Mouse (Mus musculus) hindbrain, embryonic 11.5 days (tissue): ENCODE measurements at regions not wholly inside any gene's neighbourhood (a gene's known extent, or its start where the extent isn't known, plus 50 kb on each side); places are given as distances from the start of the nearest gene placed in this dataset.

Experiments used
- ATAC-seq: fragments of 200-750 bp; cut with Nextera tagmentation; 2 replicates; pipeline ENCODE4 v1.8.0; 2017; ENCODE audit warnings: mild to moderate bottlenecking, moderate TSS enrichment, moderate library complexity; ENCODE audit not compliant: low FRiP score
- DNase-seq: peaks from one replicate; pipeline ENCODE4 v3.0.0-alpha.2; 2015; ENCODE audit warnings: low spot score
- H3K27ac ChIP-seq: fragments of 300-500 bp; sonication (generic); 2 replicates; pipeline ENCODE4 v1.5.1; 2014; ENCODE audit warnings: mild to moderate bottlenecking, low read depth, low read length
- H3K27me3 ChIP-seq: fragments of 300-500 bp; sonication (generic); 2 replicates; pipeline ENCODE4 v1.6.1; 2014; ENCODE audit warnings: mild to moderate bottlenecking, low read length, moderate library complexity, mixed read lengths; ENCODE audit not compliant: control insufficient read depth, insufficient read depth
- H3K36me3 ChIP-seq: fragments of 300-500 bp; sonication (generic); 2 replicates; pipeline ENCODE4 v1.6.1; 2014; ENCODE audit warnings: mild to moderate bottlenecking, low read length, moderate library complexity, mixed read lengths; ENCODE audit not compliant: control insufficient read depth, insufficient read depth
- H3K4me1 ChIP-seq: fragments of 300-500 bp; sonication (generic); replicated peaks from 2 replicates; pipeline ENCODE4 v1.6.1; 2014; ENCODE audit warnings: low read length, mixed read lengths; ENCODE audit not compliant: control insufficient read depth, insufficient read depth
- H3K4me2 ChIP-seq: fragments of 300-500 bp; sonication (generic); replicated peaks from 2 replicates; pipeline ENCODE4 v1.6.1; 2014; ENCODE audit warnings: mild to moderate bottlenecking, low read depth, low read length
- H3K4me3 ChIP-seq: fragments of 300-500 bp; sonication (generic); 2 replicates; pipeline ENCODE4 v1.5.1; 2014; ENCODE audit warnings: low read depth, low read length
- H3K9ac ChIP-seq: fragments of 300-500 bp; sonication (generic); 2 replicates; pipeline ENCODE4 v1.6.1; 2014; ENCODE audit warnings: low read depth, low read length
- H3K9me3 ChIP-seq: fragments of 300-500 bp; sonication (generic); 2 replicates; pipeline ENCODE4 v1.6.1; 2016; ENCODE audit warnings: low read length; ENCODE audit not compliant: control insufficient read depth
- WGBS: fragments of 180-500 bp; shearing (Covaris S2); extraction: QIAGEN DNeasy Blood & Tissue Kit; methylation state at CpG from one replicate; pipeline ENCODE4 v1.1.7; 2014; 5-methylcytosine and 5-hydroxymethylcytosine counted together

DNA sequence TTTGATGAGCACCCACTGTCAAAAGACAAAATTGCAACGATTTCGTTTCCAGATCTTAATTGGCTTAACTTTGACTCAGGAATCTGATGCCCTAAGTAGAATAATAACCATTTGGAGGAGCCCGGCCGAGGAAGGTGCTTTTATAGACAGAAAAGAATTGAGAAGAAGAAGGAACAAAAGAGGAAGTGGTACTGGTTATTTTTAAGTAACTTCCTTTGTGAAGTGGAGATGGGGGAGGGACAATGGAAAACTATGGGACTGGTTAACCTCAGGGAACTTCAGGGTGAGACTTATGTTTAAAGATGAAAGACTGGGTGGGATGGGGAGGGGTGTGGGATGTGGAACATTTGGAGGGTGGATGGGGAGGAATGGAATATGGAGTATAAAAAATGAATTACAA is 880.9 kb downstream of the Tmem114 start:
- no peaks in the 10 kb centered on the region for H3K27me3 ChIP-seq
- no peak overlapping the region for H3K27ac ChIP-seq
- no peaks in the 10 kb centered on the region for H3K9me3 ChIP-seq
- H3K36me3 ChIP-seq: no peaks in the 10 kb centered on the region
- H3K4me3 ChIP-seq: no peak overlapping the region
- no peak for DNase-seq
- no peak overlapping the region for H3K4me2 ChIP-seq
- H3K4me1 ChIP-seq: no peaks in the 10 kb centered on the region
- H3K9ac ChIP-seq: no peak overlapping the region
- 46% methylated on average over 4 of the region's 4 CpGs for WGBS
- ATAC-seq: no peak

DNA sequence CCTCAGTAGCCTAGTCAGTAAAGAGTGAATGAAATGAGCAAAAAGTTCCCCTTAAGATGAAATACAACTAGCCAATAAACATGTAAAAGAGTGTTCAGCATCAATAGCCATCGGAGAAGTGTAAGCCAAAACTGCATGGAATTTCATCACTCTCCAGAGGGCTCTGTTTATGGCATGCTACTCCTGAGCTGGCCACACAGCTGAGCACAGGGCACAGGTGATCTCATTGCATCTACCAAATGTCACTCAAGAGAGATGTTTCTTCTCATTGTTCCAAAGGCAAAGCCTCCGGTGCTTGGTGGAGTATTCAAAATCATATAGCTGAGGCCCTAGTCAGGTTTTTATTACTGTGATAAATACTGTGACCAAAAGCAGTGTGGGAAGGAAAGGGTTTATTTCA is 895.1 kb downstream of the Tmem114 start:
- Histone ChIP-seq H3K9ac (no peak overlapping the region), H3K9me3 (no peaks in the 10 kb centered on the region), H3K4me1 (no peaks in the 10 kb centered on the region), H3K4me3 (no peak overlapping the region), H3K4me2 (no peak overlapping the region), H3K27ac (no peak overlapping the region), H3K27me3 (no peaks in the 10 kb centered on the region), H3K36me3 (no peaks in the 10 kb centered on the region)
- ATAC-seq (no peak), DNase-seq (no peak)
- WGBS: 86% methylated on average over 2 of the region's 2 CpGs

DNA sequence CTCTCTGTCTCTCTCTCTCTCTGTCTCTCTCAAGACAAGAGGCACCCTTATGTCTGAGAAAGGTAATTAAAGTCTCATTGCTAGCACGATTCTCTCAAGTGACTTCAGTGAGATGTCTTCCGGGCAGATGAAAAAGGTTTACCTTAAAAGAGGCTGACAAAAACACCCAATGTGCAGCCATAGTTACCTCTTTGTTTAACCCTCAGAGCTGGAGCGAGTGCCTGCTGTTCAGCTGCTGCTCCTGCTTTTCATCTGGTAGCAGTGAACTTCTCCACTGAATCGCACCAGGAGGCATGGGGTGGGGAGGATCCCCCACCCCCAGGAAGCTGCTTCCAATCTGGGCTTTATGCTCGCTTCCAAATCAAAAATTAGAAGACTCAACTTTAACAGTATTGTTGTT is 896.0 kb downstream of the Tmem114 start:
- peak; percentile 23 for DNase-seq
- no peak overlapping the region for H3K4me3 ChIP-seq

DNA sequence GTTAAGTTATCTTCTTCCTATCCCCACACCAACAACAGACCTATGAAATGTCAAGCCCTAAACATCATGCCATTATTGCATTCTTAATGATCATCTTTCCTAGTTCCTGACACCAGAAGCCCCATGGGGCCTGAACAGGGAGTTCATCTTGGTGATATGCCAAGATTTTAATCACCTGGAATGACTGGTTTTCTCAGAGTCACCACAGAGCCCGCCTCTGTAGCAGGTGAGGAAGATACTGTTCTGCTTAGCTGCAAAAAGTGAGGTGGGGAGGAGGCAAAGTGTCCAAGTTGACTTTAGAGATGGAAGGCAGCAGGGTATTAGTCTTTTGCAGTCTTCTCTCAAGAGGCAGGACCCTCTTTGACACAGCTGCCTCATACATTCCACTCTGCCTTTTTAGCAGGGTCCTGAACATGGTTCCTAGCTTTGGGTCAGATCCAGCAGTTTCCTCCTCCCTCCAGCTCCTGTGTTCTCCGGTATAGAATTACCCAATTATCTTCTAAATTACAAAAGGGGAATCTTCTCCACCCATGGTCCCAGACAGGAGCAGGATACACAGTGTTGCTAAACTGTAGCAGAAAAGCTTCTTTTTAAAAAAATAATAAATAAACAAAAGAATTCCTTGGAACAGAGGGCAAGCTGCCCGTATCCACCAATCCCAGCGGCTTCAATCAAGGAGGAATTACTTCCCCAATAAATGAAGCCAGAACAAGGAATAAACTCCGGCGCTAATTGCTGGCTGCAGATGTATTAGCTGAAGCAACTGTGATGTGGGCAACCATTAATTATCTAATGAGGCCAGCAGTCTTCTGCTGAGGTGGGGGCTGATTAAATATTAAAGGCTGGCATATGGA is 896.8 kb downstream of the Tmem114 start:
- no peak overlapping the region for H3K4me3 ChIP-seq
- H3K9ac ChIP-seq: no peak overlapping the region
- ATAC-seq (no peak), DNase-seq (peak; percentile 7)
- no peaks in the 10 kb centered on the region for H3K27me3 ChIP-seq
- 64% methylated on average over 6 of the region's 6 CpGs for WGBS
- H3K4me1 ChIP-seq: no peaks in the 10 kb centered on the region
- no peak overlapping the region for H3K4me2 ChIP-seq
- H3K9me3 ChIP-seq: no peaks in the 10 kb centered on the region
- H3K36me3 ChIP-seq: no peaks in the 10 kb centered on the region
- H3K27ac ChIP-seq: no peak overlapping the region

More for the DNA sequence above, 896.0 kb downstream of the Tmem114 start:
- peak overlapping the region; percentile 54; the same call in 1 of the 2 replicates for H3K27ac ChIP-seq
- no peaks in the 10 kb centered on the region for H3K27me3 ChIP-seq
- 0 out of 2 replicates have a peak, but pooled peaks have one; percentile 43 for ATAC-seq
- no peak overlapping the region for H3K9ac ChIP-seq
- H3K4me2 ChIP-seq: no peak overlapping the region
- H3K4me1 ChIP-seq: no peaks in the 10 kb centered on the region
- no peaks in the 10 kb centered on the region for H3K9me3 ChIP-seq
- no peaks in the 10 kb centered on the region for H3K36me3 ChIP-seq
- WGBS: 19% methylated on average over 5 of the region's 5 CpGs

DNA sequence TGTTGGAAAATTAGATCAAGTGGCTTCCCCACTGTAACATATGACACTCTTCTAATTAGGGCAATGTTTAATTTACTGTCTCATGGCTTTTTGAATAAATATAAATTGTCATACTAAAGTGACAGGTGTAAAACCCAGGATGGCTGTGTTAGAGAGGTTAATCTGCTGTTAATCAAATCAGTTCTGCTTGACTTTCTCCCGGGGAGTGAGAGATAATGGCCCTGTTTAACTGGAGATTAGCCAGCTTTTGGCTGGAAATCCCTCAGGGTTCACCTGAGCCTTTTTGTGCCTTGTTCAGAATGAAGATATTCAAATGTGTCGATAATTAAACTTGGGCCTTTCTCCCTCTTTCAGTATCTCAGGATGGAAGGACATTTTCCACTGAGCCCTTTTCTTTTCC is 906.2 kb downstream of the Tmem114 start:
- H3K4me2 ChIP-seq: no peak overlapping the region
- H3K9me3 ChIP-seq: peaks cover 11% of the 10 kb centered on the region

More for the DNA sequence above, 906.2 kb downstream of the Tmem114 start:
- 78% methylated on average over 2 of the region's 2 CpGs for WGBS
- Histone ChIP-seq H3K36me3 (no peaks in the 10 kb centered on the region), H3K4me1 (no peaks in the 10 kb centered on the region), H3K9ac (no peak overlapping the region), H3K27ac (no peak overlapping the region), H3K4me3 (no peak overlapping the region), H3K27me3 (no peaks in the 10 kb centered on the region)
- no peak for ATAC-seq
- no peak for DNase-seq
